Mouse (Mus musculus): ENCODE measurements around the gene Camta1. TPM values are rescaled to one million over a fixed set of nuclear protein-coding genes. Genes with fewer than 3 reads are reported as not detected.

The Camta1 gene
- polyA plus RNA-seq, 1 experiment from 2014 or later, result 93.9 TPM

DNA sequence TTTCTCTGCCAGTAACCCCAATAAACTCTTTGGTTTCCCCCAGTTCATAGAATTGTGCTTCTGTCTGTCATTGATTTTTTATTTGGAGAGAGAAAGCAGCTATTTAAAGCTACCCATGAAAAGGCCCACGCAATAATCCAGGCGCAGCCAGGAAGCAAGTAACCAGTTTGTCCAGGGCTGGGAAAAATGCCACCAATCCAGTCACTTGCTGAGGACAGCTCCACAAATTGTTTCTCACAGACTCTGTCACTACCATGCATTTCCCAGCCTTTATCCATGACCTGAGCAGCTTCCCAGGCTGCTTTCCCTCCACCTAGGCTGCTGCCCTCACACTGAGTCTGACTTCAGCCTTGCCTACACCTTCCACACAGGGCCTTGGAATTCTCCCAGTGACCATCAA, 413.3 kb downstream of the Camta1 start:
- no peak for ATAC-seq (replicated peaks; ENCODE audit: low FRiP score)

DNA sequence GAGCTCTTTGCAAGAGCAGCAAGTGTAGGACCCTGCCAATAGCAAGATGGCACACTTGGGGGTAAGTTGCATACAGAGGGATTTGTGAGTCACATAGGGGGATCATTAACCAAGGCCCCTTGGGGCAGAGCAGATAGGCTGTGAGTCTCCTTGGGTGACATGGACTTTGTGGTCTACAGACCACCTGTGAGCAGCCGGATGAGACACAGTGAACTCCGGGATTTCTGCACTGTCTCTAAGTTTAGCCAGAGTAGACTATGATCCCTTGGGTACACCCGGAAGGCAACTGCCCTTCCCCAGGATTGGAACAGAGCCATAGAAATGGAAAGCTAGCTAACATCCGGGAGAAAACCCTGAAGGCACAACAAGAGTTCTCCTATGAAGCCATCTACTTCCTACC, 417.0 kb downstream of the Camta1 start:
- Histone ChIP-seq H3K36me3 (ENCODE audit: control insufficient read depth, insufficient read depth, low read length) (no peaks in the 10 kb centered on the region), H3K4me1 (replicated peaks; ENCODE audit: control insufficient read depth, insufficient read depth, low read length) (no peaks in the 10 kb centered on the region), H3K4me3 (ENCODE audit: low read depth, low read length) (no peak overlapping the region), H3K4me2 (no peak overlapping the region), H3K9me3 (ENCODE audit: control insufficient read depth, low read length) (no peaks in the 10 kb centered on the region), H3K27ac (ENCODE audit: low read depth, low read length) (no peak overlapping the region), H3K27me3 (replicated peaks; ENCODE audit: control insufficient read depth, insufficient read depth, low read length) (no peaks in the 10 kb centered on the region), H3K9ac (ENCODE audit: low read depth, low read length) (no peak overlapping the region)
- WGBS, result 79% methylated on average over 4 of the region's 4 CpGs
- ATAC-seq (replicated peaks; ENCODE audit: low FRiP score) (no peak), DNase-seq (ENCODE audit: low spot score) (no peak)

More for the DNA sequence above, 413.3 kb downstream of the Camta1 start:
- Histone ChIP-seq H3K4me1 (replicated peaks; ENCODE audit: control insufficient read depth, insufficient read depth, low read length) (no peaks in the 10 kb centered on the region), H3K4me3 (ENCODE audit: low read depth, low read length) (no peak overlapping the region), H3K4me2 (no peak overlapping the region), H3K9ac (ENCODE audit: low read depth, low read length) (no peak overlapping the region), H3K27me3 (replicated peaks; ENCODE audit: control insufficient read depth, insufficient read depth, low read length) (no peaks in the 10 kb centered on the region), H3K36me3 (ENCODE audit: control insufficient read depth, insufficient read depth, low read length) (no peaks in the 10 kb centered on the region), H3K27ac (ENCODE audit: low read depth, low read length) (no peak overlapping the region), H3K9me3 (ENCODE audit: control insufficient read depth, low read length) (no peaks in the 10 kb centered on the region)
- DNase-seq (ENCODE audit: low spot score), result no peak
- 88% methylated on average over 2 of the region's 2 CpGs for WGBS

DNA sequence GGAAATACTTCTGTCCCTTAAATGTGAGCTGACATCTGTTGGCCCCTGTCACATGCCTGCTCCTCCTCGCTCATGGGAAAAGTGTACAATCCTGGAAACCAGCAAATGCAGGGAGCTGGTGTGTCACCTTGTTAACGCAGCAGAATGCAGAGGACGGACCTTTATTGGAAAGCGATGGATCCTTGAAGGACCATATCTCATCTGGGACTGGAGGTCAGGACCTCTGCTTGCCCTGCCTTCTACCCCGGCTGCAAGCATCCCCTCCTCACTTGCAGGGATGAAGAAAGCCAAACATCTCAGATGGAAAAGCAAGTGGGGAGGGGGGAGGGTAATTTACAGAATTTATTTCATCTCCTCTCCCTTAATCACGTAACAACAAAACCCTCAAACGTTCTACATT, 423.1 kb downstream of the Camta1 start:
- no peak overlapping the region for H3K4me2 ChIP-seq
- no peaks in the 10 kb centered on the region for H3K9me3 ChIP-seq (ENCODE audit: control insufficient read depth, low read length)
- no peak overlapping the region for H3K4me3 ChIP-seq (ENCODE audit: low read depth, low read length)
- DNase-seq (ENCODE audit: low spot score), result no peak
- no peak for ATAC-seq (replicated peaks; ENCODE audit: low FRiP score)
- WGBS, result 55% methylated on average over 7 of the region's 7 CpGs
- H3K27me3 ChIP-seq (replicated peaks; ENCODE audit: control insufficient read depth, insufficient read depth, low read length), result no peaks in the 10 kb centered on the region
- no peak overlapping the region for H3K27ac ChIP-seq (ENCODE audit: low read depth, low read length)
- no peaks in the 10 kb centered on the region for H3K4me1 ChIP-seq (replicated peaks; ENCODE audit: control insufficient read depth, insufficient read depth, low read length)
- H3K9ac ChIP-seq (ENCODE audit: low read depth, low read length), result no peak overlapping the region
- H3K36me3 ChIP-seq (ENCODE audit: control insufficient read depth, insufficient read depth, low read length), result no peaks in the 10 kb centered on the region

DNA sequence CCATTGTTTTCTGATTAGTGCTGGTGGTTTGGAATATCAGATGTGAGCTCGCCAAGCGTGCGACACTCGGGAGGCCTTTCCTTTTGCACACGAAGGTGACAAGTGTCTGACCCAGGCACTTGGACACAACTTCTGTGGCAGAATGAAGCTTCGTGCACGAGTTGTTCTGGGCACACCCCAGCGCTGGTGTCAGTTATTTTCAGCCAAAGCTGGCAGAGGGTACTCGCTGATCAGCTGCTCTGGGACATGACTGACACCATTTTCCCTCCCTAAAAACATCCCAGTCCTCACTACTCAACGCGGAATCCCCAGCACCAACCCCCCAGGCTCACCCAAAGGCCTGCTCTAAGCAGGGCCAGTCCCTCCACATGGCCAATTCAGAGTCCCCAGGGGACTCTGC, 423.8 kb downstream of the Camta1 start:
- no peak overlapping the region for H3K27ac ChIP-seq (ENCODE audit: low read depth, low read length)
- ATAC-seq (replicated peaks; ENCODE audit: low FRiP score) (no peak), DNase-seq (ENCODE audit: low spot score) (no peak)
- H3K4me3 ChIP-seq (ENCODE audit: low read depth, low read length), result no peak overlapping the region
- no peaks in the 10 kb centered on the region for H3K9me3 ChIP-seq (ENCODE audit: control insufficient read depth, low read length)
- WGBS, result 72% methylated on average over 11 of the region's 11 CpGs
- no peaks in the 10 kb centered on the region for H3K4me1 ChIP-seq (replicated peaks; ENCODE audit: control insufficient read depth, insufficient read depth, low read length)
- H3K9ac ChIP-seq (ENCODE audit: low read depth, low read length), result no peak overlapping the region
- H3K27me3 ChIP-seq (replicated peaks; ENCODE audit: control insufficient read depth, insufficient read depth, low read length), result no peaks in the 10 kb centered on the region
- no peak overlapping the region for H3K4me2 ChIP-seq
- no peaks in the 10 kb centered on the region for H3K36me3 ChIP-seq (ENCODE audit: control insufficient read depth, insufficient read depth, low read length)

DNA sequence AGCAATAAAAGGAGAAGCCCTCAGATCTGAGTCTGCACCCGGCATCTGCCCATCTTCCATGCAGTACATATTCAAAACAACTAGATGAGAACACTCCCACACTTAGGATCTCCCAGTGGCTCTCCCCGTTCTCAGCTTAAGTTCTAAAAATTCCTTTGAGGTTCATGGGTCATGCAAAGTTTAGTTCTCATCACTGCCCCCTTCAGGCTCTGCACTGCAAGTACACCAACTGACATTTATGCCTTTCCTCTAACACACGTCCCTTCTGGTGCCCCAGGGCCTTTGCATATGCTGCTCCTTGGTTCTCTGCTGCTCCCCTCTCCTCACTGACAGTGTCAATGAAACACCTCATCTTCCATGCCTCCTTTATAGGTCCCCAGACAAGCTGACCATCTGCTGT, 436.5 kb downstream of the Camta1 start:
- 57% methylated on average over 3 of the region's 3 CpGs for WGBS
- DNase-seq (ENCODE audit: low spot score) (no peak), ATAC-seq (replicated peaks; ENCODE audit: low FRiP score) (no peak)
- Histone ChIP-seq H3K4me1 (replicated peaks; ENCODE audit: control insufficient read depth, insufficient read depth, low read length) (no peaks in the 10 kb centered on the region), H3K27me3 (replicated peaks; ENCODE audit: control insufficient read depth, insufficient read depth, low read length) (no peaks in the 10 kb centered on the region), H3K4me2 (no peak overlapping the region), H3K4me3 (ENCODE audit: low read depth, low read length) (no peak overlapping the region), H3K9me3 (ENCODE audit: control insufficient read depth, low read length) (no peaks in the 10 kb centered on the region), H3K36me3 (ENCODE audit: control insufficient read depth, insufficient read depth, low read length) (no peaks in the 10 kb centered on the region), H3K27ac (ENCODE audit: low read depth, low read length) (no peak overlapping the region), H3K9ac (ENCODE audit: low read depth, low read length) (no peak overlapping the region)

DNA sequence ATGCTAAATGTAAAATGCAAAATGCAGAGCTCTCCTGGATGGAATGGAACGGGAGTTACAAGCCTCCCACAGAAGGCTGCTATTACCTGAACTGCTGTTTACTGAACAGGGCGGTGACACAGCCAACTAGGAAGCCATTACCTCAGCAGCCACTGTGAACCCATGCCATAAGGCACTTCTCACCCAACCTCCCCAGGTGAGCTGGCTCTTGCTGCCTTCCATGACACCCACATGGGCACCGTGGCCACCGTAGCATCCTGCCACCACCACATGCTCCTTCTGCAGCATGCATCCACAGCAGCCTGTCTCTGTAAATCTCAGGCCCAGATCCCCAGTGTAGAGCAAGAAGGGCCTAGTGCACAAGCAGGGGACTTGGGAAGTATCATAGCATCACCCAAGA, 438.8 kb downstream of the Camta1 start:
- 88% methylated on average over 4 of the region's 4 CpGs for WGBS
- H3K9me3 ChIP-seq (ENCODE audit: control insufficient read depth, low read length), result no peaks in the 10 kb centered on the region
- no peak overlapping the region for H3K4me2 ChIP-seq
- H3K4me1 ChIP-seq (replicated peaks; ENCODE audit: control insufficient read depth, insufficient read depth, low read length), result no peaks in the 10 kb centered on the region
- H3K27ac ChIP-seq (ENCODE audit: low read depth, low read length), result no peak overlapping the region
- no peaks in the 10 kb centered on the region for H3K36me3 ChIP-seq (ENCODE audit: control insufficient read depth, insufficient read depth, low read length)
- H3K4me3 ChIP-seq (ENCODE audit: low read depth, low read length), result no peak overlapping the region
- H3K9ac ChIP-seq (ENCODE audit: low read depth, low read length), result no peak overlapping the region
- ATAC-seq (replicated peaks; ENCODE audit: low FRiP score) (no peak), DNase-seq (ENCODE audit: low spot score) (no peak)
- H3K27me3 ChIP-seq (replicated peaks; ENCODE audit: control insufficient read depth, insufficient read depth, low read length), result no peaks in the 10 kb centered on the region

DNA sequence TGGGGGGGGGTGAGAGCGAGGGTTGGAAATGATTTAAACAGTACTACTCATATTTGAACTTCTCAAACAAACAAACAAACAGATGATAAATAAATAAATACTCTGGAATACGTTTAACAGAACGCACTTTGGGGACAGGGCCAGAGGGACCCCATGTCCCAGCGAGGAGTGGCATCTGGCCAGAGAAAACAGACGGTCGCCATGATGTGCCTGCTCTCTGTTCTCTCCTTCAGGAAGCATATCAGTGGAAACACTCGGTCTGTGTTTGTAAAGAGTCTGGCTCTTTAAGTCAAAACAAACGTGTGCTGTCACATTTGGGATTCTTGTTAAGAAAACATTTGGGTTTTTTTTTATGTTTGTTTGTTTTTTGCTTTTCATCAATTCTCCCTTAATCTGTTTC, 439.3 kb downstream of the Camta1 start:
- Histone ChIP-seq H3K27me3 (replicated peaks; ENCODE audit: control insufficient read depth, insufficient read depth, low read length) (no peaks in the 10 kb centered on the region), H3K9ac (ENCODE audit: low read depth, low read length) (no peak overlapping the region), H3K4me2 (no peak overlapping the region), H3K27ac (ENCODE audit: low read depth, low read length) (no peak overlapping the region), H3K9me3 (ENCODE audit: control insufficient read depth, low read length) (no peaks in the 10 kb centered on the region), H3K4me1 (replicated peaks; ENCODE audit: control insufficient read depth, insufficient read depth, low read length) (no peaks in the 10 kb centered on the region), H3K36me3 (ENCODE audit: control insufficient read depth, insufficient read depth, low read length) (no peaks in the 10 kb centered on the region), H3K4me3 (ENCODE audit: low read depth, low read length) (no peak overlapping the region)
- ATAC-seq (replicated peaks; ENCODE audit: low FRiP score), result no peak
- WGBS, result 52% methylated on average over 8 of the region's 8 CpGs
- DNase-seq (ENCODE audit: low spot score), result no peak

DNA sequence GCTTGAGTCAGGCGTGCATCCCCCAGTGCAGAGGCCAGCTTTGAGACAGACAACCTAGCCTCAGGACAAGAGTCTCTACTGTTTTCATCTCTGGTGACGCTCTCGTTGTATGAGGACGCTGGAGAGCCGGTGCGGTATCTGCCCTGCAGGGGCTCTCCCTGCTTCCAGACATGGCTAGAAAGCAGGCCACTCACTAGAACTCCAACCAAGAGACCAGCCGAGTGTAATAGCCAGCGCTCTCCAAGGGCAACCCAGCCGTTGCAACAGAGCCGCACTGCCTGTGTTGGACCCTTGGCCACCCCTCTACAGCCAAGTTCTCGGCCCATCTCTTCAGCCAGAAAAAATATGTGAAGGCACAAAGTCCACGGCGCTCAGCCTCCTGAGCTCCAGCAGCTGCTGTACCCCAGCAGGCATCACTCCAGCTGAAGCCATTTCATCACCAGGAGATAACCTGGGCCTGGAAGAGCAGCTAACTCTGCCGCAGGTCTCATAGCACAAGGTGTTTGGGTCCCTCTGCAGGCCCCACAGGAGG, 443.3 kb downstream of the Camta1 start:
- no peaks in the 10 kb centered on the region for H3K4me1 ChIP-seq (replicated peaks; ENCODE audit: control insufficient read depth, insufficient read depth, low read length)
- no peak overlapping the region for H3K4me2 ChIP-seq
- DNase-seq (ENCODE audit: low spot score) (no peak), ATAC-seq (replicated peaks; ENCODE audit: low FRiP score) (no peak)
- WGBS, result 70% methylated on average over 14 of the region's 14 CpGs
- H3K9me3 ChIP-seq (ENCODE audit: control insufficient read depth, low read length), result no peaks in the 10 kb centered on the region
- H3K27me3 ChIP-seq (replicated peaks; ENCODE audit: control insufficient read depth, insufficient read depth, low read length), result no peaks in the 10 kb centered on the region
- no peak overlapping the region for H3K9ac ChIP-seq (ENCODE audit: low read depth, low read length)
- no peaks in the 10 kb centered on the region for H3K36me3 ChIP-seq (ENCODE audit: control insufficient read depth, insufficient read depth, low read length)
- H3K4me3 ChIP-seq (ENCODE audit: low read depth, low read length), result no peak overlapping the region
- H3K27ac ChIP-seq (ENCODE audit: low read depth, low read length), result no peak overlapping the region

DNA sequence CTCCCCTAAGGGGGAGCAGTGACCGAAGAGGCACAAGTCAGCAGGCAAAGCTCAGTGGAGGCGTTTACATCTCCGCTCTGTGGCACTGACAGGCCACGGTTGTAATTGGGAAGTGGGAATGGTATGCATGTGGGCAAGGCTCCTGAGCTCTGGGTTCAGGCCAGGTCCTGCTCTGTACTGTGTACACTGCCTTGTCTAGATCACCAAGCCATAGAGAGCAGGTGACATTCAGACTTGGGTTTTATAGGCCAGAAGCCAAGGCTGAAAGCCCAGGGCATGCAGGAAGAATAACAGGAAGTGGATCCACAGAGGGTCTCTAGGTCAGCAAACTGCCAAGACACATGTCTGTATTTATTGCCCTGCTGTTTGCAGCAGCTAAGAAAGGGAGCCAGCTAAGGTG, 445.9 kb downstream of the Camta1 start:
- H3K4me3 ChIP-seq (ENCODE audit: low read depth, low read length), result no peak overlapping the region
- no peak overlapping the region for H3K9ac ChIP-seq (ENCODE audit: low read depth, low read length)
- no peak overlapping the region for H3K27ac ChIP-seq (ENCODE audit: low read depth, low read length)
- 79% methylated on average over 4 of the region's 4 CpGs for WGBS
- no peak for ATAC-seq (replicated peaks; ENCODE audit: low FRiP score)
- DNase-seq (ENCODE audit: low spot score), result no peak
- no peaks in the 10 kb centered on the region for H3K36me3 ChIP-seq (ENCODE audit: control insufficient read depth, insufficient read depth, low read length)
- H3K27me3 ChIP-seq (replicated peaks; ENCODE audit: control insufficient read depth, insufficient read depth, low read length), result no peaks in the 10 kb centered on the region
- H3K4me2 ChIP-seq, result no peak overlapping the region
- H3K9me3 ChIP-seq (ENCODE audit: control insufficient read depth, low read length), result no peaks in the 10 kb centered on the region
- H3K4me1 ChIP-seq (replicated peaks; ENCODE audit: control insufficient read depth, insufficient read depth, low read length), result no peaks in the 10 kb centered on the region
